Mouse (Mus musculus) liver, embryonic 12.5 days (tissue): ENCODE measurements around the gene Agbl4. TPM values are rescaled to one million over a fixed set of nuclear protein-coding genes. Genes with fewer than 3 reads are reported as not detected.

Experiments used
- ATAC-seq: fragments of 200-750 bp; cut with Nextera tagmentation; 2 replicates; pipeline ENCODE4 v1.8.0; 2017; ENCODE audit warnings: moderate number of reproducible peaks, mild to moderate bottlenecking, moderate library complexity
- H3K27ac ChIP-seq: fragments of 300-500 bp; sonication (generic); 2 replicates; pipeline ENCODE4 v1.5.1; 2016; ENCODE audit warnings: mild to moderate bottlenecking
- H3K27me3 ChIP-seq: fragments of 300-500 bp; sonication (generic); replicated peaks from 2 replicates; pipeline ENCODE4 v1.6.1; 2016; ENCODE audit warnings: mild to moderate bottlenecking, moderate library complexity
- H3K36me3 ChIP-seq: fragments of 300-500 bp; sonication (generic); 2 replicates; pipeline ENCODE4 v1.6.1; 2016; ENCODE audit warnings: mild to moderate bottlenecking, moderate library complexity
- H3K4me1 ChIP-seq: fragments of 300-500 bp; sonication (generic); 2 replicates; pipeline ENCODE4 v1.6.1; 2016
- H3K4me2 ChIP-seq: fragments of 300-500 bp; sonication (generic); 2 replicates; pipeline ENCODE4 v1.6.1; 2016; ENCODE audit warnings: mild to moderate bottlenecking, moderate library complexity
- H3K4me3 ChIP-seq: fragments of 300-500 bp; sonication (generic); 2 replicates; pipeline ENCODE4 v1.5.1; 2016; ENCODE audit warnings: mild to moderate bottlenecking, moderate library complexity
- H3K9ac ChIP-seq: fragments of 300-500 bp; sonication (generic); 2 replicates; pipeline ENCODE4 v1.6.1; 2016; ENCODE audit warnings: mild to moderate bottlenecking, moderate library complexity
- H3K9me3 ChIP-seq: fragments of 300-500 bp; sonication (generic); replicated peaks from 2 replicates; pipeline ENCODE4 v1.6.1; 2016; ENCODE audit warnings: mild to moderate bottlenecking, moderate library complexity
- WGBS: fragments of 180-500 bp; shearing (Covaris S2); methylation state at CpG from one replicate; pipeline ENCODE4 v1.1.7; 2016; ENCODE audit not compliant: insufficient replicate concordance; 5-methylcytosine and 5-hydroxymethylcytosine counted together
- polyA plus RNA-seq: library from polyadenylated mRNA; unstranded; fragments of >200 nt; fragmentation: Nextera tagmentation; extraction: Ambion mirVana; gene quantifications from 2 replicates; pipeline ENCODE4 v1.2.1, GENCODE M21; 2016

Agbl4 gene
- polyA plus RNA-seq, 1 experiment from 2014 or later, result not detected

DNA sequence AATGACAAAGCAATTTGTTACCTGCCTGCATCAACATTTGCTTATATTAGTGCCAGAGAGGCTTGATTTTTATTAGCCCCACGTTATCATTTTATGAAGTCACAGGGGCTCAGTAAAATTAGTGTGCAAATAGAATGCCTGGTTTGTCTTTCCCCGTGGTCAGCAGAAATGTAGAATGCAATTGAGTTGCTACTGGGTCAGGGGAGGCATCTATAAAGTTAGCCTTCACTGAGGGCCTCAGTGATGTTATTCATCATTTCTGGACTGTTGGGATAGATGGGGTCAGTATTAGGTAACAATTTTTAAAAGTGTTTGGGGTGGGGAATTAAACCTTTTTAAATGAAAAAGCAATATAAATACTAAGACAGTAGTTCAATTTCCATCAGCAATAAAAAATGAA, 1125.5 kb downstream of the Agbl4 start:
- H3K4me1 ChIP-seq, result no peaks in the 10 kb centered on the region
- no peak overlapping the region for H3K27ac ChIP-seq
- no peak overlapping the region for H3K4me2 ChIP-seq
- no peaks in the 10 kb centered on the region for H3K36me3 ChIP-seq
- H3K9me3 ChIP-seq, result no peaks in the 10 kb centered on the region
- 42% methylated on average over 2 of the region's 2 CpGs for WGBS
- no peak overlapping the region for H3K9ac ChIP-seq
- H3K27me3 ChIP-seq, result no peaks in the 10 kb centered on the region
- ATAC-seq, result no peak
- no peak overlapping the region for H3K4me3 ChIP-seq

DNA sequence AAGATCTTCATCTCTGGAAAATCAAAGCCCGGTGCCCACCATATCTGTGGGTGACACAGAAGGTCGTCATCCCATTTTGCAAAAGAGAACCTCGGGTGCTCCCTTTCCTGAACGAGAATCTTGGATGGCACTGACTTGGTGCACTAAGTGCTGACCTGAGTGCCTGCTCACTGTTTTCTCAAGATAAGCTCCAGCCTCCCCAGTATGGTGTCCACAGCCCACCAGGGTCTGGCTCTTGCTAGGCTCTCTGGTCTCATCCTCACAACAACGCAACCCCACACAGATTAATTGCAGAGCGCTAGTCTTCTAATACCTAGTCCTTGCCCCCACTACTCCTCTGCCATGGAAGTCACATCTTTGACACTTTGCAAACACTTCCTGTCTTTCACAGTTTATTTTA, 1131.5 kb downstream of the Agbl4 start:
- Histone ChIP-seq H3K36me3 (no peaks in the 10 kb centered on the region), H3K9me3 (no peaks in the 10 kb centered on the region), H3K4me1 (peaks cover 27% of the 10 kb centered on the region), H3K27me3 (no peaks in the 10 kb centered on the region), H3K27ac (no peak overlapping the region), H3K4me2 (no peak overlapping the region), H3K4me3 (no peak overlapping the region), H3K9ac (no peak overlapping the region)
- ATAC-seq, result no peak
- WGBS, result 67% methylated on average over 6 of the region's 6 CpGs

DNA sequence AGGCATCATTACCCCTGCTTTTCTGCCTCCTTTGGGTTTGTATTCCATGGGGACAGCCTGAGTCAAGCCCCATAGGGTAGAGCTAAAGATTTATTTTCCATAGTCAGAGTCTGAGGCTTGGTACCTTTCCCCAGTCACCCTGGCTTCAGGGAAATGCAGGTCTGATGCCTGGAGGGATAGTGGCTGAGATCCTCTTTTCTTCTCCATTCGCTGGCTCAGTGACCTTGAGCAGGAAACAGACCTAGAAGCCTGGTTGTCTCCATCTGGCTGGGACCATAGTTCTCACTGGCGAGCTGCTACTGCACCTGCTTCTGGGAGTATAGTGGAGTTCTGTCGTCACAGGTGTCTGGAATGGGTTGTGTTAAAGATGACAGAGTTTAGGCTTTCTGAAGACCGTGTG, 1132.5 kb downstream of the Agbl4 start:
- peak; percentile 21; the same call in 1 of the 2 replicates for ATAC-seq
- 55% methylated on average over 4 of the region's 4 CpGs for WGBS

DNA sequence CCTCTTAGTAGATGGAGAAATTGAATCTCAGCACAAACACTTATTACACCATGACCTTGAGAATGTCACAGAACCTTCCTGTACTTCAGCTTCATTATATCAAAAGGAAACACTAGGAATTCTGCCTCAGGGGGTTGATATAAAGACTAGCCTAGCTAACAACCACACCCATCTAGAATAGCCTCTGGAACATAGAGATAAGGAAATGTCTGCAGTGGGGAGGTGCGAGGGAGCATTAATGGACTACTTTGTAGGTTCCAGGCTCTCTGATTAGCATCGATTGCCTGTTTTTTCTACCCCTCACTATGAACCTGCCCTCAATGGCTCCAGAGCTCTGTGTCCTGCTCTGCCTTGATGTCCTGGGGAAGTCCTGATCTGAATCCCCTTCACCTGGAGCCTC, 1133.1 kb downstream of the Agbl4 start:
- Histone ChIP-seq H3K9ac (0 out of 2 replicates have a peak overlapping the region, but pooled peaks have one; percentile 22), H3K4me1 (peaks cover 27% of the 10 kb centered on the region), H3K27ac (peak overlapping the region; percentile 72; the same call in 1 of the 2 replicates), H3K4me3 (no peak overlapping the region), H3K9me3 (no peaks in the 10 kb centered on the region), H3K4me2 (peak overlapping the region; percentile 45), H3K27me3 (no peaks in the 10 kb centered on the region), H3K36me3 (no peaks in the 10 kb centered on the region)
- whole genome bisulfite sequencing, result 33% methylated on average over 2 of the region's 2 CpGs
- ATAC-seq, result peak; percentile 99

More for the DNA sequence above, 1132.5 kb downstream of the Agbl4 start:
- Histone ChIP-seq H3K4me2 (peak overlapping the region; percentile 45), H3K27ac (peak overlapping the region; percentile 71; the same call in 1 of the 2 replicates), H3K4me1 (peaks cover 27% of the 10 kb centered on the region), H3K27me3 (no peaks in the 10 kb centered on the region), H3K9me3 (no peaks in the 10 kb centered on the region), H3K36me3 (no peaks in the 10 kb centered on the region), H3K4me3 (no peak overlapping the region), H3K9ac (no peak overlapping the region)

DNA sequence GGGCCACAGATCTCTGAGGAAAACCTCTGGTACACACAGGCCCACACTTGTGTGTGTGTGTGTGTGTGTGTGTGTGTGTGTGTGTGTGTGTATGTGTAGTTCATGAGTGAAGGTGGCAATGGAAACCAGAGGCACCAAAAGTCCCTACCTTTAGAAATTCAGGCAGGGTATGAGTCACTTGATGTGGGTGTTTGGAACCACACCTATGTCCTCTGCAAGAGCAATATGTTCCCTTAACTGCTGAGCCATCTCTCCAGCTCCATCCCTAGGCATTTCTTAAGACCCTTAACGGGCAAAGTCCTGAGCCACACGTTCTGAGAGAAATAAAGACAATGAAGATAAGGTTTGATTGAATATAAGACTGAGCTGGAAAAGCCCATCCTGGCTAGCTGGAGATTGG, 1147.2 kb downstream of the Agbl4 start:
- Histone ChIP-seq H3K36me3 (no peaks in the 10 kb centered on the region), H3K4me2 (no peak overlapping the region), H3K27me3 (no peaks in the 10 kb centered on the region), H3K27ac (no peak overlapping the region), H3K4me3 (no peak overlapping the region), H3K9me3 (no peaks in the 10 kb centered on the region), H3K4me1 (no peaks in the 10 kb centered on the region), H3K9ac (no peak overlapping the region)
- WGBS, result 61% methylated on average over 2 of the region's 2 CpGs
- ATAC-seq, result no peak

DNA sequence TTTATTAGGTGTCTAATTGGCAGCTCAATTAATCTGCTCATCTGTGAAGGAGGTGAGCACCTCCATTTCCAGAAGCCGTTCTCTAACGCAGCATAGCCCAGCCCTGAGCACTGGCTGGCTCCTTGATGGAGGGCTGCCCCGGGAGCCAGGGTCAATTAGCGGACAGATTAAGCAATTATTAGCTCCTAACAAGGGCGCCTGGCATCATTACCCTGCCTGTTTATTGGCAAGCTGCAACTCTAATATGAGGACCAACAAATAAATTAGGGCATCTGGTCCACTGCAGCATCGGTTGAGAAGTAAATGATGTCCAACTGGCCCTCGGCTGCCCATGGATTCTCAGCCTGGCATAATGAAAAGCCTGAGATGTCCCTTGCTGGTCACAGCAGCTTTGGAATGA, 1148.5 kb downstream of the Agbl4 start:
- Histone ChIP-seq H3K36me3 (no peaks in the 10 kb centered on the region), H3K4me1 (no peaks in the 10 kb centered on the region), H3K9me3 (no peaks in the 10 kb centered on the region), H3K27ac (no peak overlapping the region), H3K27me3 (no peaks in the 10 kb centered on the region), H3K9ac (no peak overlapping the region), H3K4me3 (no peak overlapping the region), H3K4me2 (no peak overlapping the region)
- WGBS, result 64% methylated on average over 7 of the region's 7 CpGs
- no peak for ATAC-seq

DNA sequence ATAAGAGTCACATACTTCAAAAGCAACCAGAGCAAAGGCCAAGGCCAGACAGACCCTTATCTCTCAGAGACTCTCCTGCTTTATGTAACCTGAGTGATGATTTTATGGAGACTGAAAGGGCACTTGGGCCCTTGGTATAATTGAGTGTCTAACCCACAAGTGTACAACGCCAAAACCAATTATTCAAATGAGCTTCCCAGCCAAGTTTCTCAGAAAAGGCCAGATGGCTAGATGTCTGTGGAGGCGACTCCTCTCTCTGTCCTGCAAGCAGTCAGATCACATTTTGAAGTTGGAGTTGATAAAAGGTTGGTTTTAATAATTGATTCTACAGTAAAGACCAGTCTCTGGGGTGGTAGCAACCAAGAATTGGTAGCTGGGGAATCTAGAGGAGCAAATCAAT, 1158.0 kb downstream of the Agbl4 start:
- WGBS, result 59% methylated on average over 2 of the region's 2 CpGs
- Histone ChIP-seq H3K27ac (no peak overlapping the region), H3K27me3 (no peaks in the 10 kb centered on the region), H3K4me2 (no peak overlapping the region), H3K36me3 (no peaks in the 10 kb centered on the region), H3K9me3 (no peaks in the 10 kb centered on the region), H3K9ac (no peak overlapping the region), H3K4me3 (no peak overlapping the region), H3K4me1 (no peaks in the 10 kb centered on the region)
- no peak for ATAC-seq

DNA sequence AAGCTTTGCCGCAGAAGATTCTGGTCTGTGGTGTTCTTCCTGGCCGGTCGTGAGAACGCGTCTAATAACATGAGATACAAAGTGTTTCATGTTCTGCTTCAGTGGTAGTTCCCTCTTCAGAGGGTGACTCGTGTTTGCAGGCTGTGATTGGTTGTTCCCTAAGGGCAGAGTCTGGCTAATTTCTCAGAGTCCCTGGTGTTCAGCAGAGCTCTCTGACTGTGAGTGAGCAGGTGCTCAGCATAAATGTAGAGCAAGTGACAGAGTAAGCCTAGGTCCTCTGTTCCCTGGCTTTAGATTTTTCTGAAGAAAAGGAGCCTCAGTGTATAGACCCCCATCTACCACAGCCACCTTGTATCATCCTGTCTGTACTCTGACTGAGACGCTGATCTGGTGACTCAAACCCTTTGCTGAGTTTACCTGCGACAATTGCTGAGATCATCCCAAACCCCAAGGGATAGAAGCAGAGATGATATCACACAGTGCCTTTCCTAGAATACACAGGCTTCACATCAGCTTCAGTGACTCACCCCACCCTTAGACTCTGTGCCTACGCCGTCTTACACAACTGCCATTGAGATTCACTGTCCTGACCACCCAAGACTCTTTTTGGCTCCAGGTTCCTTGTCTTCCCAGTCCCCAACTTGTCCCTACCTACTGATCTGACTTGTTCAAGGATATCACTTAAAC, 1179.8 kb downstream of the Agbl4 start:
- Histone ChIP-seq H3K4me2 (no peak overlapping the region), H3K36me3 (no peaks in the 10 kb centered on the region), H3K9ac (no peak overlapping the region), H3K27ac (no peak overlapping the region), H3K27me3 (no peaks in the 10 kb centered on the region), H3K4me3 (no peak overlapping the region), H3K9me3 (no peaks in the 10 kb centered on the region), H3K4me1 (no peaks in the 10 kb centered on the region)
- ATAC-seq, result no peak
- 77% methylated on average over 10 of the region's 10 CpGs for WGBS

DNA sequence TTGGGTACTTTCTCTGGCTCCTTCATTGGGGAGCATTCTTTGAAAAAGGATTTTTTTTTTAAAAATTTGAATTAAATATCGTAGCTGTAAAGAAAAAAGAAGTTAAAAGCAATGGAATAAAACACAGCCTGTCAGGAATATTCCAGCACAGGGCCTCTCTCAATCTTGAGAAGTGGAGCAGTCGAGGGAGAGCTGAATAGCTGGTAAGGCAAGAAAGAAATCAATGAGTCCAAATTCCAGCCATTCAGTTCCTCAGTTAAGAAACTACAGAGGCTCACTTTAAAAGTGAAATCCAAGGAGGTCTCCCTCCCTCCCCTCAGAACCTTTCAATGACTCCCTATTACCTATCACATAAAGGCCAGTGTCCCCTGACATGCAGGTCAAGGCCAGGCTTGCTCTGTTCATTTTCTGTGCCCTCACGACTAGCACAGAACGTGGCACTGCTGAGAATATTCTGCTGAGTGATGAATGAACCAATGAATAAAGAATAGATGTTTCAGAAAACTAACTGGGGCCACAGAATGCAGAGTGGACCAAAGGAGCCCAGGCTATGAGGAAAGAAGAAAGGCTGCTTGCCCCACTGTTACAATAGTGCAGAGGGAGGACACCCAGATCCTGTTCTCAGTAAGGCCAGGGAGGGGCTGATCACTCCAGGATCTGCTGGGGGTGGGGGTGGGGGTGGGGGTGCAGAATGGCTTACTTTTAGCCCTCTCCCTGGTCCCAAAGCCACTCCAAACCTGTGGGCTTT, 1181.8 kb downstream of the Agbl4 start:
- ATAC-seq, result no peak
- Histone ChIP-seq H3K4me2 (no peak overlapping the region), H3K9ac (no peak overlapping the region), H3K4me1 (no peaks in the 10 kb centered on the region), H3K4me3 (no peak overlapping the region), H3K36me3 (no peaks in the 10 kb centered on the region), H3K9me3 (no peaks in the 10 kb centered on the region), H3K27me3 (no peaks in the 10 kb centered on the region), H3K27ac (no peak overlapping the region)
- WGBS, result 47% methylated on average over 4 of the region's 4 CpGs

DNA sequence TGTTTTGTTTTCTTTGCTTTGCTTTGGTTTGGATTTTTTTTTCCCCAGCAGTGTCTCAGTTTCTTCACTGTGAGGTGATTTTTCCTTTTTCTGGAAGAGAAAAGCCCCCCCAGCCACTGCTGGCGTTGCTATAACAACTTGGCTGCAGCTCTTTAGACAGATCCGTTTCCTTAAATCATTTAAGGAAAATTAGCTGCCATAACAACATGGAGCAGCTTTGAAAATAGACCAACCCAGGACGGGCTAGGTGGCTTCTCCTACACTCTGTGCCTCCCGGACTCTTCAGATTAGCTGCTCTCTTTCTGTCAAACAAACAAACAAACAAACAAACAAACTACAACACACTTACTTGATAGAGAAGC, 1182.4 kb downstream of the Agbl4 start:
- Histone ChIP-seq H3K9ac (no peak overlapping the region), H3K36me3 (no peaks in the 10 kb centered on the region), H3K4me3 (no peak overlapping the region), H3K27me3 (no peaks in the 10 kb centered on the region), H3K4me1 (no peaks in the 10 kb centered on the region), H3K9me3 (no peaks in the 10 kb centered on the region), H3K27ac (no peak overlapping the region), H3K4me2 (no peak overlapping the region)
- ATAC-seq, result no peak
- WGBS, result 43% methylated on average over 4 of the region's 4 CpGs

DNA sequence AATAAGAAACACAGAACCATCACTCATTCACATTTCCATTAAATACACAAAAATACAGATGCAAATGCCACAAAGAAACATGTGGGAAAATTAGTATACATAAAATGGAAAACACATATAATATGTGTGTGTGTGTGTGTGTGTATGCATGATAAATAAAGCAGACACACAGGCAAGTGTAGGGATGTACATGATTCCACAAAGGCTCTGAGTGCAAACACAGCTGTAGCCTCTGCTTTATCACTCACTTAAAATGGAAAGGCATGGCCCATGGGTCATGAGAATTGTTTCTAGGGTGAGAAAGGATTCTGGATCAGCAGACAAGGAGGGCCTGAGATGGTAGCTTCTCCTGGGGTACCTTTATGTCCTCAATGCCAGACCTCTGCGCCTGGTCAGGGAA, 1182.8 kb downstream of the Agbl4 start:
- H3K27me3 ChIP-seq, result no peaks in the 10 kb centered on the region
- H3K9ac ChIP-seq, result no peak overlapping the region
- H3K9me3 ChIP-seq, result no peaks in the 10 kb centered on the region
- H3K4me1 ChIP-seq, result no peaks in the 10 kb centered on the region
- no peak for ATAC-seq
- WGBS, result 69% methylated on average over 1 of the region's 1 CpGs
- no peak overlapping the region for H3K4me2 ChIP-seq
- no peak overlapping the region for H3K27ac ChIP-seq
- H3K36me3 ChIP-seq, result no peaks in the 10 kb centered on the region
- no peak overlapping the region for H3K4me3 ChIP-seq

DNA sequence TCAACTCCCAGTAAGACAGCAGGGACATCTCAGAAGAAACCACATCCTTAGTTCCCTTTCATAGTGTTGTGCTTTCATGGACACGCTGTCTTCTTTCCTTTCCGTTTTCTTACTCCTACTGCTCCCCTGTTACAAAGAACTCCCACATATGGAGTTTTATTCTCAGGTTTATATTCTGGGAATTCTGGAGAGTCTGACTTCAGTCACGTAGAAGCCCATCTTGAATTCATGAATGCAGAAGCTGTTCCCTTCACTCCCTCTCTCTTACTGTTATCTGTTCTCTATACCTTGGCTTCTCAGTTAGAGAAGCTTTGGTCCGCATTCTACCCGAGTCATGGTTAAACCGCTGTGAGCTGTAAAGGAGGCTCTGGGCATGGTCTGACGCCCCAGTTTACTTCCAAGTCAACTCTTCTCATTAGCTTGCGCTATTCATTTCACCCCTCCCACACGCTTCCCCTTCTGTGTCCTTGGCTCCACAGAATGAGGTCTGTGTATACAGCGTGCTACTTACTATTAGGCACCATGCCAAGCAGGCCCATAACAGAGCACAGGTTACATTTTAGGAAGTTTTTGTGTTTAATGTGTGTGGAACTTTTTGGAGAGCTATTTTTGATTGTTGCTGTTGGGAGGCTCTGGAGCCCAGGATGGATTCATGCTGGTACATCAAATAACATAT, 1186.2 kb downstream of the Agbl4 start:
- Histone ChIP-seq H3K4me1 (no peaks in the 10 kb centered on the region), H3K4me3 (no peak overlapping the region), H3K27me3 (no peaks in the 10 kb centered on the region), H3K36me3 (no peaks in the 10 kb centered on the region), H3K4me2 (no peak overlapping the region), H3K9ac (no peak overlapping the region), H3K27ac (no peak overlapping the region), H3K9me3 (no peaks in the 10 kb centered on the region)
- ATAC-seq, result no peak
- 53% methylated on average over 10 of the region's 10 CpGs for WGBS
